Mouse (Mus musculus): ENCODE measurements at regions not wholly inside any gene's neighbourhood (a gene's known extent, or its start where the extent isn't known, plus 50 kb on each side); places are given as distances from the start of the nearest gene placed in this dataset.
"Not testable (repeated sequence)": the region's sequence is repeated elsewhere in the genome, so short reads cannot be mapped to it uniquely, and the experiment has no call there.

DNA sequence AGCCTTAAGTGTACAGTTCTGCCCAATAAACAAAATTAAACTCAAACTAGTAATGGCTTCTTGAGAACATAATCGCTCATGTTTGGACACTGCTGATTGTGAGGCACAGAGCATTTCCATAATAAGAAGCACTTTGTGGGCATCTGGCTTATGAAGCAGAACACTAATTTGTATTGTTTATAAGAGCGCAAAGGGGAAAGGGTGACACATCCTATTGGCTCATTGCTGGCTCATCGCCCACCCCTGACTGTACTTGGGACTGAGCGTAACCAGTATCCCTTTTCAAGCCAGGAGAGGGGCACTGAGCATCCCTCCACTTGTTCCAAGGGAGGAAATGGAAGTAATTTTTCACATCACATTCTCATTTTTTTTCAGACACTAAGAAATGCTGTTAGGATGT is 288.0 kb downstream of the Sfmbt2 start:
- no peak for DNase-seq (ENCODE audit: low read depth, low spot score)

DNA sequence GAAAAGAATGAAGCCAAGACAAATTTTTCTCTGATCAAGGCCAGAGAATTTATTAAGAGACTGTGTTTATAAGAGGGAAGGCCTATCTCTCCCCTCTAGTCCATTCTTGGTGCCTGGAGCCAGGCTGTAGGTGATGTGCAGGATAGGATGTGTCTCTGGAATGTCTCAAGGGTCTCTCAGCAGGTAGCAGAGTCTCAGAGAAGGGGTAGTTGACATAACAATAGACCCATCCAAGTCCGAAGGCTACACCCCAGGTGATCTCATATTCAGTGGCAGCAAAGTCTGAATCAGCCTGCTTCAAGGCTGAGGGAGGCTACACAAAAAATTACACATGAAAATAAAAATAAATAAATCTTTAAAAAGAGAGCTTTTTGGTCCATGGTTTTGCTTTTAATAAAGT is 297.6 kb downstream of the Sfmbt2 start:
- not testable (repeated sequence) for DNase-seq (ENCODE audit: low read depth, low spot score)

DNA sequence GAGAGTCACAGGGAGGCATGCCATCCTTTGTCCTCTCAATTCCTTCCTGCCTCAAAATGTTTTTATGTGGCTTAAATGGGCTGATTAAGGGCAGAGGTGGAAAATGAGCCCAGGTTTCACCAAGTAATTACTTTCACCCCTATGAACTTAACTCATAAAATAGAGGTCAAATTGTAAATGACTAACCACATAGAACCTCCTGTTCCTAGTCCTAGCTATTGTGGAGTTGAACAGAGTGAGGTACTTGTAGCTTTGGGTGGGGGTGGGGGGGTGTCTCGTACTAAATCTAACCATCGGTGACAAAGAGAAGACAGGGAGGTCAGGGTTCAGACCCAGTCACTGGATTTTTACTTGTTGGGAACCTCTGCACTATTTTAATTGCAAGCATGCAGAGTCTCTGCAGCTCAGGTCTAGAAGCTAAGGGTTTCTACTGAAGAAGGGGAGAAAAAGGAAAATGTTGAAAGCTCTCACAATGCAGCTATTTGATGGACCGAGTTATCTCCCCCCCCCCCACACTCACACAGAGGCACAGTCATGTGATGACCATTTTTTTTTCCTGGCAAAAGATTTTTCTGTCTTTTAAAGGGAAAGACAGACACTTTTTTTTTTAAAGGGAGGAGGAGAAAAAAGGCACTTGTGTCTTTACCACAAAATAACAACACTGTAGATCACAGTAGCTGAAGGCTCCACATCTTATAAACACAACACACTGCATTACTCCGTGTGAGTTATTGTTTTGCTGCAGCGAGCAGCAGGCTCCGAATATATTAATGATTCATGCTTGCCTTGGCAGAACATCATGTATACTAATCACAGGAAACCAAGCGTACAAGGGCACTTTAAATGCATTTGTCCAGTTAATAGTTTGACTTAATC is 300.4 kb downstream of the Sfmbt2 start:
- no peak for DNase-seq (ENCODE audit: low read depth, low spot score)

GRCm38 (mm10) chr2:10671299-10671632 is 301.0 kb downstream of the Sfmbt2 start:
- no peak for DNase-seq (ENCODE audit: low read depth, low spot score)

GRCm38 (mm10) chr2:10672196-10672595 is 301.9 kb downstream of the Sfmbt2 start:
- no peak for DNase-seq (ENCODE audit: low read depth, low spot score)

DNA sequence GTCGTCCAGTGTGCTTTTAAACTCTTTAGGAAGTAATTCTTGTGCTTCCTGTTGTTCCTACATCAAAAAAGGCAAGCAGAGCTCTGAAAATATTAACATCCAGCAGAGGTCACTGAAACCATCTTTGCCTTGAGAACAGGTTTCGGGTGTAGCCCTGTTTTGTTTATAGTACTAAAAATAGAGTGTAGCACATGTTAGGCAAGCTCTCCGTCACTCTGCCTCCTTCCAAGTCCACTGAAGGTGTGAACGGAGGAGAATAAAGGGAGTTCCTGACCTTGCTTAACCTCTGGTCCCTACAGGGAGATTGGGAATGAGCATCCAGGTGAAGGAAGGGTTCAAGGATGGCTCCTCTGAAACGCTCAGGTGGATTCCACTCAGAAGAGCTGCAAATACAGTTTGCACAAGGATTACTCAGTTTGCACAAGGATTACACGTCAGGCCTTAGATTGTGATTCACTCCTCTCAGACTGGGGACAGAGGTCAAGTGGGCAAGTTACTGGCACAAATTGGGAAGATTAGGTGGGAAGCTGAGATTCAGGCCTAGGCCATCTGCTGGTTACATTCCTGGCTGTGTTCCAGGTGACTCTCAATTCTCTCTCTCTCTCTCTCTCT is 304.5 kb downstream of the Sfmbt2 start:
- DNase-seq (ENCODE audit: low read depth, low spot score) = no peak

DNA sequence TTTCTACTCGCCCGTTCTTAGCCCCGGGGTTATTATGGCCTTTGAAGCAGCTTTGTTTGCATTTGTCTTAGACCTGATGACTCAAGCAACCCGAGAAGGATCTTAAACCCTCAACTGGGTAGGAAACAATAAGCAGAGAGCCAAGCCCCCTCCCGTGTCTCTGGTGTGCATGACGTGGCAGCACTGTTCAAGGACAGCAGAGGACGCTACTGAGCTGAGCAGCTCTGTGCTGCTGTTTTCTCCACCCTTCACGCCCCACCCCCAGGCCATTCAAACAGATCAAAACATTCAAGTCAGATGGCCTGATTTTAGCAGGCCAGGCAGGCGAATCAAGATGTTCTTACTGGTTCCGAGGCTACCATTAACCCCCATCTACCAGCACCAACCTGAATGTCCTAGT is 331.1 kb downstream of the Sfmbt2 start:
- no peak for DNase-seq (ENCODE audit: low read depth, low spot score)

DNA sequence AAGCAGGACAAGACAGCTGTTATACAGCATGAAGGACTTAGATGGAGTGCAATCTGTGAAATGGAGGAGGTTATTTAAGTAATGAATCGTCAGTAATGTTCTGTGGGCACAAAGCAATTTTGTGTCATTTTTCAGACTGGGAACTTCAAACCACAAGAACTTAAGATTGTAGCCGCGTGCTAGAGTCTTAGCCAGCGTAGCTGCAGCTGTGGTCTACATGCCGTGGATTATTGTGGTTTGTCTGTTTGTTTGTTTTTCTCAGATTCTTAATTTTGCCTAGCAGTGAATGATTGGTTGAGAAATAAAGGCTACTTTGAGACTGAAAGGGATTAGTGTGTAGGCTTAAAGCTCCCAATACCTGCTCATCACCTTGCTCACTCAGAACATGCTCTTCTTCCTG is 348.1 kb downstream of the Sfmbt2 start:
- no peak for DNase-seq (ENCODE audit: low read depth, low spot score)

DNA sequence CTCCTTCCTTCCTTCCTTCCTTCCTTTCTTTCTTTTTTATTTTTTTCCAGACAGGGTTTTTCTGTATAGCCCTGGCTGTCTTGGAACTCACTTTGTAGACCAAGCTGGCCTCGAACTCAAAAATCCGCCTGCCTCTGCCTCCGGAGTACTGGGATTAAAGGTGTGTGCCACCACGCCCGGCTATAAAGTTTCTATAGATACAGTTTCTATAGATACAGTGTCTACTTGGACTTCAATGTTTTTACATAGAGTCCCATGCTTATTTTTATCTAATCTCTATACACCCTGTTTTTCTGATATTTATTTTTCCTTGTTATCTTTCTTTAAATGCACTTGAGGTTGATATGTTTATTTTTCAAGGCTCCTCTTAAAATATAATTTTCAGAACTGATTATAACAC is 364.0 kb downstream of the Sfmbt2 start:
- DNase-seq (ENCODE audit: low read depth, low spot score) = not testable (repeated sequence)

DNA sequence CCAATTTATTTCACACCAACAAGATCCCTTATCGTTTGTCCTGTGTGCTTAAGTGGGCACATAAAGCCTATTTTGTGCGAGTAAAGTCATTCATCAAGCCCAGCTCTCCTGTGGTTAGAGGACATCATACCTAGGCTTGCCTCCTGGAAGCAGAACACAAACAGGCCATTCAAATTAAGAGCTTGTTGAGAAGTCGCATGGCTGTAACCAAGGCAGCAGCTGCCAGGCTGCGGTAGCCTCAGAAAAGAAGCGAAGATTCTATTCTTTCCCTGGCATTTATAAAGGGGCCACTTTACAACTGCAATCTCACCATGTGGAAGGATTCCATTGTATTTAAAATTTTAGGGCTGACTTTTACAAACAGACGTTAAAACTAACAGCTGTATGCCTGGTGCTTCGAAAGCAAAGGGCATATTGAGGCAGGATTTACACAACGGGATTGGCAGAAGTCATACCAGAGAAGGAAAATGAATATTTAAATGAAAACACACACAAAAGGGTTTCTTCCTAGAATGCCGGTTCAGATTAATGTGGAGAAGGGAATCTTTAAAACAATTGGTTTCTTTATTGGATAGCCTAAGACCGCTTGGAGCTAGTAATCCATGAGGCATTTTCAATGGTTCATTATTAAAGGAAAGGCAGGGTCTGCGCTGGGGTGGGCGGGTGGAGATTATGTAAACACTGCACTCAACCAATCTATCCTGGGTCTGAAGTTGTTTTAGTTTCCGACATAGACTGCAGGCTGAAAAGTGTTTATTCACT is 366.6 kb downstream of the Sfmbt2 start:
- DNase-seq (ENCODE audit: low read depth, low spot score) = no peak

DNA sequence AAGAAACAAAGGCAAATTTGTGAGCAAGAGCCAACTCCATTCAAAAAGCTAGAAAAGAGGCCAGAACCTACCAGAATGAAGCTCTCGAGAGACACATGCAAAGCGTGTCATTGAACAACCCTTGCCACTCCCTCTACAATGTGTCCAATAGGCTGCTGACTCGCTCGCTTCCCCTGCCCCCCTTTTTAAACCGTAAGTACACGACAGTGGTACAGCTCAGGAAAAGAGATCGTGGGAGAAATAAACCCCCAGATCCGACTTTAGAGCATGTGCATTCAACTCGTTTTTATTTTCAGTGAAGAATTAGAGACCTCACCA is 367.1 kb downstream of the Sfmbt2 start:
- no peak for DNase-seq (ENCODE audit: low read depth, low spot score)

DNA sequence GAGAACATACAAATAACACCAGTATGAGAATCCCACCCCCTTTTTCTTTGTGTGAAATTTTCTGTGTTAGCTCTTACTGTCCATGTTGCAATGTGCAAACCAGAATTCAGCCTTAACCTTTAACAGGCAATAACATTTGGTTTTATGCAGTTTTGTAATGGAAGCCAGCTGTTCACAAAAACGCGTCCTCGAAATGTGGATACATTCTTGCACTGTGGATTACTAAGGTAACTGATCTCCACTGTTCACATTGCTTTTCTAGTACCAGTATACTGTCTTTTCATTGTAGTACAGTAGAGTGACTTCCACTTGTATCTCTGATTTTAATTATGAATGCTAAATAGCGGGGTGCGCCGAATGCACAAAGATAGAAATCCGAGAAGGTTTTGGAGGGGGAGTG is 374.8 kb downstream of the Sfmbt2 start:
- DNase-seq (ENCODE audit: low read depth, low spot score) = no peak

DNA sequence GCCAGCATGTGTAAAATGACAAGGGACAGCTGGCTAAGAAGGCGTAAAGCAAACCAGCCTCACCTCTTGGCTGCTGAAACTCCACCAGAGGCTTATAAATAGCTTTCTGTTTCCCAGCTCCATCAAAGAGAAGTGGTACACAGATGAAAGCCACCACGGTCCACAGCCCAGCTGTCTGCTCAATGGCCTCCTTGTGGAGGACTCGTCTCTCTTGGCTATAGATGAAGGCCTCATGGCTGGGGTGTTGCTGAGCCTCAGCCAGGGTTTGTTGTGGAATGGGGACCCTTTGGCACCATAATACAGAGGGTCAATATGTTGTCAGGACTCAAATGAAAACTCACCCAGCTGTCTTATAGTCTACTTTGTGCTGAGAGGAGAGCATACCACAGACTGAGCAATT is 385.1 kb downstream of the Sfmbt2 start:
- DNase-seq (ENCODE audit: low read depth, low spot score) = no peak

DNA sequence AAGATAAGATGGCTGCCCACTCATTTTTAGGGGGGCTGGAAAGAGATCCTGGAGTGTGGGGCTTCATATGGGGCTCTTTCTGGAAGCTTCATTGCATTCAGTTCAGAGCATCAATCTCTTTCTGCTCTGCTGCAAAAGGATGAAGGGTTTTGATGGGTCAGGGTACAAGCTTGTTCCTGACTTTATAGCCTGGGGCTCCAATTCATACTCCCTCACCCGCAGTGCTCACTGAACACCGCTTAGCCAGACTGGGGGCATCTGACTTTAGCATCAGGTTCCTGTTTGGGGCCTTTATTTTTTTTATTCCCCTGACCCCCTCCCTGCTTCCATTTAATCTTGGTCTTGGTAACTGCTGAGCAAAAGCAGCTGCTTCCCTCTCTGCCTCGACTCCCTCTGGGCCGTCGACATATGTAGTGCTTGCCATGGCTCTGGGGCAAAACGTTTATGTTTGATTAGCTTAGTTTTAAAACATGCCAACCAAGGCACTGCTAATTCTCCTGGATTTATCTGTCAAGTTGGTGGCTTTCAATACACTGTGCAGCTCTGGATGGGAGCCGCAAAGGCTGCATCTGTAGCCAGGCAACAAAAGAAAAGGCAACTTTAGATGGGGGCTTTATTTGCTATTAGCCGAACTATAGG is 387.0 kb downstream of the Sfmbt2 start:
- no peak for DNase-seq (ENCODE audit: low read depth, low spot score)

- DNase-seq (ENCODE audit: low read depth, low spot score) = no peak
Observed at GRCm38 (mm10) chr2:10757886-10758285, 387.6 kb downstream of the Sfmbt2 start.

DNA sequence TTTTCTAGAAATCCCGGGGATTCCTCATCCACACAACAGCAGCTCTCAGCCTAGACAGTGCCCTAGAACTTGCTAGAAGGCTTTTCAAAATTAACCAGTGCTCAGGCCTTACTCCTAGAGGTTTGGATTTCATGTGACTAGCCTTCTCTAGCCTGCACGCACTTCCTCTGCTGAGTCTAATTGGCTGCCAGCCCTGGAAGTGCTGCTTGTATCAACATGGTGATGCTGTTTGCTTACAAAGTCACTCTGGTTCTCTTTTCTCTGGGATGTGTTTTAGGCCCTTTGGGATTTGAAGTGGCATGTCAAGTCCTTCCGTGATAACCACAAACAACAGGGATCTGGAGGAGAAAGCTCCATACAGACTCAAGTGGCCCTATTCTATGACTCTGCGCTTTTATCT is 391.9 kb downstream of the Sfmbt2 start:
- DNase-seq (ENCODE audit: low read depth, low spot score) = no peak

- no peak for DNase-seq (ENCODE audit: low read depth, low spot score)
Observed at GRCm38 (mm10) chr2:10783071-10783470, 388.8 kb upstream of the Prkcq start.

DNA sequence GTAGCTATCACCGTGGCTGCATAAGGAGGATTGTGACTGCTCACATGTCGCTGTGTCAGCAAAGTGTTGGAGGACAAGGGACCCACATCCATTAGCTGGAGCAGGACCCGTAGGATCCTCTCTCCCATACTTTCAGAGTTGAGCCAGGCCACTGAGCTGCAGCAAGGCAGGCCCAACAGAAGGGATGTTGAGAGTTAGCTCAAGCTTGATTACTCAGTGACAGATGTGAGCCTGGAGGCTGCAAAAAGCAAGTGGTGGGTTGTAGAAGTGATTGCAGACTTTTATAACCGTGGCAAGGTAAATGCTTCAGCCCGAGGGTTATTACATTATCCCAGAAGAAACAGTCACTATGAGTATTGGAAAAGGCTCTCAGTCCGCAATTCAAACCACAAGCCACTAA is 388.3 kb upstream of the Prkcq start:
- DNase-seq (ENCODE audit: low read depth, low spot score) = no peak

DNA sequence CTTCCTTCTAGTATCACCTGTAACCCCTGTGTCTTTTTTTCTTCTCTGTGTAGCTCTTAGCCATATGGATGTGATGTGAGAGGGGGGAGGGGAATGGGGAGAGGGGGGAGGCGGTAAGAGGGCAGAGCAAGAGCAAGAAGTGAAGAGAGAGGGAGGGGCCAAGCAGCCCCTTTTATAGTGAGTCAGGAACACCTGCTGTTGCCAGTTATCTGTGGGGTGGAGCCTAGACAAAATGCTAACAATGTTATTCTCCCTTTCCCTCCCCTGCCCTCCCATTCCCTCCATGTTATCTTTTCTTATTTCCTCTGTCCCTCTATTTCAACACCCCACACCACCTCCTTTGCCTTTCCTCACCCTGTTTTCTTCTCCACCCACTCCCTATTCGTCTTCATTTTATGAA is 387.6 kb upstream of the Prkcq start:
- DNase-seq (ENCODE audit: low read depth, low spot score) = no peak

- DNase-seq (ENCODE audit: low read depth, low spot score) = peak; percentile 29
Observed at GRCm38 (mm10) chr2:10785156-10785555, 386.8 kb upstream of the Prkcq start.

DNA sequence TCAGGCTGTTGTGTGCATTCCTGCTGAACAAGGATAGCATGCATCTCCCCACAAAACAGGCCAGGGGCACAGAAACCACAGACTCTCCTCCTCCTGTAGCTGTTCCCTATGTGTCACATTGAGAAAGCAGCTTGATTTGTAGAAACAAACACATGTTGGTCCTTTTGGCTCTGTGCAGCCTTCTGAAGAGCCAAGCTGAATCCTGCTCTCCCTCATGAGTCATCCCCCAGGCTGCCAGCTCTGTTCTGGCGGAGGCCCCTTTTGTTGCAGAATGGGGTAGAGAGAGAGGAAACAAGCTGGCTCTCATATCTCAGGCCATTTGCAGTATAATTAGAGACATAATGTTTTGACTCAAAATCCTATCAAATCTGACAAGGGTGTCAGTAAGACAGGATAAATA is 383.4 kb upstream of the Prkcq start:
- DNase-seq (ENCODE audit: low read depth, low spot score) = no peak

GRCm38 (mm10) chr2:10791233-10791632 is 380.7 kb upstream of the Prkcq start:
- no peak for DNase-seq (ENCODE audit: low read depth, low spot score)
